Mouse (Mus musculus) left cerebral cortex, adult 2 months (tissue): ENCODE measurements around the gene Stab1. TPM values are rescaled to one million over a fixed set of nuclear protein-coding genes. Genes with fewer than 3 reads are reported as not detected.

Experiments used
- DNase-seq, 2 experiments: peaks; one replicate each; pipeline ENCODE4 v3.0.0; 2021 to 2022; ENCODE audit warnings: low spot score in 2 of 2, mixed read lengths in 1 of 2; ENCODE audit errors: extremely low spot score in 1 of 2
- H3K27ac ChIP-seq: fragments of 200-600 bp; 2 replicates; pipeline ENCODE4 v1.8.1; 2022
- H3K4me3 ChIP-seq: fragments of 200-600 bp; 2 replicates; pipeline ENCODE4 v1.8.1; 2022
- CTCF ChIP-seq: fragments of 200-600 bp; IDR thresholded peaks from 2 replicates; pipeline ENCODE4 v1.8.1; 2022; ENCODE audit warnings: antibody characterized with exemption, mild to moderate bottlenecking, moderate library complexity
- intact Hi-C: fragments of 180-260 bp; cut with DNase I; formaldehyde crosslinking; loops from one replicate; pipeline ENCODE4 v1.15.1; 2025
- total RNA-seq, 2 experiments: library from RNA; stranded (reverse); gene quantifications; 2 replicates each; pipeline ENCODE4 v1.2.3; 2021

Stab1 gene
- total RNA-seq, 2 experiments from 2014 or later: 21.2 to 29.4 TPM

DNA sequence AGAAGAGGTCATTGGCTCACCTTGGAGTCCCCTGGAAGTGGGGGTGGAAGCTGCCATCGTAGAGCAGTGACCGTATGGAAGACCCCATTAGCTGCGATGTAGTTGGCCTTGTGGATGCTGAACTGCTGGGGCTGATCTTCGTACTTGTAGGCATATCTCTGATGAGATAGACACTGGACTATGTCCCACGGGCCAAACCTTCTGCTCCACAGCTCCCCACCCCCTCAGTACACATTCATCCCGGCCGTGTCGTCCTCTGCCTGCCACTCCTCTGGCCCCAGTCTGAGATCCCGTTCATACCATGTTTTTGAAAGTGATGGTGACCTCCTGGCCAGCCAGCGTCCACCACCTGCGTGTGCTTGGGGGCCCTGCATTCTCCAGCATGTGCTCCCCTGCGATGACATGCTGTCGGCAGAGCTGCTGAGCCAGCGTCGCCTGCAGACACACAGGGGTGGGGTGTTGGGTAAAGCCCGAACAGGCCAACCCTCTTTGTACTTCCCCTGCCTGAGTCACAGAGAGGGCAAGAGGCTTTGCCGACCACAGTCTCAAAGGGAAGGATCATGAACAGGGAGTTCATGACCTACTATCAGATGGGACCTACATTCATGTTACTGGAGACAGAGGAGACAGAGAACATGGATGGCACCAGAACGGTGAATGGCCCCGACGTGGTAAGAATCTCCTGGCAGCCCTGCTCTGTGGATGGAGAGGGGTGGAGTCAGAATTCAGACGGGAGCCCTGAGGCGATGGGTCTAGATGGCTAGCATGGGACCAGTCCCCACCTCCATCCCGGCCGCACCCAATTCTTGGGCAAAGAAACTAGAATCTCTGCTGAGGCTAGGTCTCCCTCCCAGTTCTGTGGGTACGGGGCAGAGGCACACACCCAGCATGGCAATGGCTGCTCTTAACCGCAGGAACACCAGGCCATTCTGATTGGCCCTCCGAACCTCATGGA lies 8.0 kb downstream of the Stab1 start:
- intact Hi-C loops: no loop called here
- Histone ChIP-seq H3K4me3 (no peak overlapping the region), H3K27ac (no peak overlapping the region)
- no peak for TF ChIP-seq CTCF
- DNase-seq: no peak

DNA sequence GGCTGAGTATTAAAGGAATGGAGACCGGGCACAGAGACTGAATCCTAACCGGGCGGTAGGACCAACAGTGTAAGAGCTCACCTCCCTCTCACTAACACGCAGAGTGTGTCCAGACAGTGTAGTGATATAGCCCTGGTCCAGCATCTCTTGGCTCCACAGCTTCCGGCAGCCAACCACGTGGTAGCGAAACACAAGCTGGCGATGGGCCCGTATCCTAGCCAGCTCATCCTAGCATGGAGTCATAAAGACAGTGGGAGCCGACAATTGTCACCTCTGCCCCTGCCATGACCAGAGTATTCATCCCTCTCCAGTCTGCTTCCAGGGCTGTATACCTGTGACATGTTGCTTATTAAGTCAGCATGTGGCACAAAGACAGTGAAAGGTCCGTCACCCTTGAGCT lies 22.7 kb downstream of the Stab1 start:
- no peak for TF ChIP-seq CTCF
- intact Hi-C loops: no loop called here
- Histone ChIP-seq H3K27ac (no peak overlapping the region), H3K4me3 (no peak overlapping the region)
- no peak for DNase-seq

DNA sequence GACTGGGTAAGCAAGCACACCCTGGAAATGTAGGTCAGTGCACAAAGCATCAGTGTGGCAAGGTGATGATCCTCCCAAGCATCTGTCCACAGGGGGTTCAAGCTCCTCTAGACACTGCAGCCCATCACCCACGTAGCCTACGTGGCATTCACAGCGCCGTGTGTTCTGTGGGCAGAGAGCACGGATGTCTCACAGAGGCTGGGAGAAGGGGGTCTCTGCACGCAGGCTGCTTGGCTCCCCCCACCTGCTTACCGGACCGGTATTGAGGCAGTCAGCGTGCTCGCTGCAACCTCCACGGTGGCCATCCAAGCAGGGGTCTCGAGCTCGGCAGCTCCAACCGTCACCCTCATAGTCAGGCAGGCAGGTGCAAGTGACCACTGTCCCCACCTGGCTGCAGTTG lies 27.4 kb downstream of the Stab1 start:
- H3K27ac ChIP-seq: no peak overlapping the region
- no peak overlapping the region for H3K4me3 ChIP-seq
- DNase-seq: no peak
- TF ChIP-seq CTCF: no peak
- intact Hi-C loops: no loop called here

DNA sequence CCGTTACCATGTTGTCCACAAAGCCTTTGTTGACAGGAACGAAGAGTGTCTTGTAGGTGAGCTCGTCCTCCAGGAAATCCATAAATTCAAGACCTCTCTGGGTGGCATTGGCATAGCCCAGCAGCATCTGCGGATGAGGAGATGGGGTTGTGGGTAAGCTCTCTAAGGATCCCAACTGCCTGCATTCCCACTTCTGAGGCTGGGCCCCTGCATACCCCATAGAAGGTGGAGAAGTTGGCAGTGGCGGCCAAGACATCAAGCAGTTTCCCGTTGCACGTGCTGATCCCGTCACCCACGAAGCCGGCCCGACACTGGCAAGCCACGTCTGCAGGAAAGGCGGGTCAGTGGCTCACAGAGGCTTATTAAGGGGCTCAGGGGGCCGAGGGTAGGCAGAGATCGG lies 28.3 kb downstream of the Stab1 start:
- H3K27ac ChIP-seq: no peak overlapping the region
- intact Hi-C loops: no loop called here
- DNase-seq: no peak
- no peak overlapping the region for H3K4me3 ChIP-seq
- no peak for TF ChIP-seq CTCF

DNA sequence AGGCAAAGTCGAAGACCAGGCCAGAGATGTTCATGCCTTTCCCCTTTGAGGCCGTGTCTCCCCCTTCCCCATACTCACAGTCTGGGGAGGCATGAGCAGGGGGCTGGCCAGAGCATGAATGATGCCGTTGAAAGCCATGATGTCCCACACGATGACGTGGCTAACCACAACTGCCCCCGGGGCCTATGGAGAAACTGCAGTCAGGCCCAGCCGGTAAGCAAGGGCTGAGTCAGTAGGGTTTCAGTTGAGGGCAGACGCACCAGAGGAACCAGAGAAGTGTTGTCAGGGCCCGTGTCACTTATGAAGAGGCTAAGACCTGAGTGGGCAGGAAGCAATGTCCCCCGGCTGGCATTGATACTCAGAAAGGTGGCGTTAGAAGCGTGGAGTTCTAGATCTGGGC lies 28.8 kb downstream of the Stab1 start:
- DNase-seq: no peak
- H3K27ac ChIP-seq: no peak overlapping the region
- intact Hi-C loops: no loop called here
- no peak for TF ChIP-seq CTCF
- H3K4me3 ChIP-seq: no peak overlapping the region

DNA sequence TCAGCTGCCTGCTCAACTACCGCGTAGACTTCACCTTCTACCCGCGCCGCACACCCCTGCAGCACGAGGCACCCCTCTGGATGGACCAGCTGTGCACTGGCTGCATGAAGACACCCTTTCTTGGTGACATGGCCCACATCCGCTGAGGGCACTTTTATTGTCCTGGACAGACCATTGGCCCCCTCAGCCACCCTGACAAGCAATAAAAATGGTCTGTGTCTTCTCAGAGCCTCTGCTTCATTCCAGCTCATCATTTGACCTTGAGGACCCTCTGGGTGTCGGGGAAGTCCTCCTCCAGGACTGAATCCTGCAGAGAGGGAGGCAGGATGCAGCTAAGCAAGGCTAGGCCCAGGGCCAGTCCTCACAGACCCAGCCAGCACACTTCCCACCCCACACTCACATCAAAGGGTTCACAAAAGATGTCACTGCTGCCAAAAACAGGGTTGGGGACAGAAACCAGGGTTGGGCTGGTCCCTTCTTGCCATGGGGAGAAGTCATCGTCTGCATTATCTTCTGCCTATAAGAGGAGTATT lies 29.5 kb downstream of the Stab1 start:
- no peak for TF ChIP-seq CTCF
- intact Hi-C loops: no loop called here
- Histone ChIP-seq H3K27ac (no peak overlapping the region), H3K4me3 (no peak overlapping the region)
- no peak for DNase-seq

DNA sequence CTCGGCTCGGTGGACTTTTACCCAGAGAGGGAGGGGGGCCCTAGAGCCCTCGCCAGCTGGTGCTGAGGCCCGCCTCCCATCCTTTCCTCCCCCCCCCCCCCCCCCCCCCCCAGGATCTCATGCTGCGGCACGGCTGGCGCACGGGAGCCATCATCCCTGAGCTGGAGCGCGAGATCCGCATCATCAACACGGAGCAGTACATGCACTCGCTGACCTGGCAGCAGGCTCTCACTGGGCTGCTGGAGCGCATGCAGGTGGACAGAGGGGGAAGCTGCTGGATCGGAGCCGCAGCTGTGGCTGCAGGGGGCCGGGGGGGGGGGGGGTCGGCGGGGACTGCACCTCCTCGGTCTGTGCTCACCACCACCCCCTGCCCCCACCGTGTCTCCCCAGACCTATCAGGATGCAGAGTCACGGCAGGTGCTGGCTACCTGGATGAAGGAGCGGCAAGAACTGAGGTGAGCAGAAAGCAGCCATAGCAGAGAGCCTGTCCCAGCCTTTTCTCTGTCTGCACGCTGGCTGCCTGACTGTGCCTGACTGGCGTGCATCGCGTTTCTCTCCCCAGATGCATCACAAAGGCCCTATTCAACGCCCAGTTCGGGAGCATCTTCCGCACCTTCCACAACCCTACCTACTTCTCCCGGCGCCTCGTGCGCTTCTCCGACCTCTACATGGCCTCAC lies 30.1 kb downstream of the Stab1 start:
- TF ChIP-seq CTCF: no peak
- H3K4me3 ChIP-seq: no peak overlapping the region
- intact Hi-C loops: no loop called here
- DNase-seq: no peak
- H3K27ac ChIP-seq: no peak overlapping the region

DNA sequence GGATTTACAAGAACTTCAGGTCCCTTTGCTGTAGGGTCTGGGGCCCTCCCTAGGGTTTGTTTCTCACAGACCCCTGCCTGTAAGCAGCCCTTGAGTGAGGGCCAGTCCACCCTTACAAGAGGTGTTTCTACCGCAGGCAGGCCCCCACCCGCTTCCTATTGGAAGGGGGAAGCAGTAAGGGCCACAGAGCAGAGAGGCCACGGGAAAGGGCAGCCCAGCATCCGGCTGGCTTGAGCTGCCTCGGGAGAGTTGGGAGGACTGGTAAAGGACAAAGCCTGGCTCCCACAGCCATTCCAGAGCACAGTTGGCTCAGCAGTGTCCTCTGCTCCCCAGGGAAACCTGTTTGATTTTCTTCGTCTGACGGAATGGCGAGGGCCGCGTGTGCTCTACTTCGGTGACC lies 30.6 kb downstream of the Stab1 start:
- TF ChIP-seq CTCF: no peak
- Histone ChIP-seq H3K27ac (no peak overlapping the region), H3K4me3 (no peak overlapping the region)
- no peak for DNase-seq
- intact Hi-C loops: no loop called here

DNA sequence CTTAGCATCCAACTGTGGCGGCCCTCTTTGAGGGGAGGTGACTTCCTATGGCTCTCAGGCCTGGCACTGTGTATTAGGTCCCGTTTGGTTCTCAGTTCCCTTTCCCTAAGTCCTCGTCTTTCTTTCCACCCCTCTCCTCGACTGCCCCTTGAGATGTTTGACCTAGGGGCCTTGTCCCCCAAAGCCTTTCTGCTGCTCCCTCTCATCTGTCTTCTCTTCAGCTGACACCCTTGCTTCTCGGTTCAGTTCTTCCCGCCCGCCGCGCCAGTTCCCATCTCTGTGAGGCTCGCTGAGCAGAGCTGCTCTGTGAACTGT lies 31.2 kb downstream of the Stab1 start:
- TF ChIP-seq CTCF: no peak
- Histone ChIP-seq H3K4me3 (no peak overlapping the region), H3K27ac (no peak overlapping the region)
- no peak for DNase-seq
- intact Hi-C loops: no loop called here

DNA sequence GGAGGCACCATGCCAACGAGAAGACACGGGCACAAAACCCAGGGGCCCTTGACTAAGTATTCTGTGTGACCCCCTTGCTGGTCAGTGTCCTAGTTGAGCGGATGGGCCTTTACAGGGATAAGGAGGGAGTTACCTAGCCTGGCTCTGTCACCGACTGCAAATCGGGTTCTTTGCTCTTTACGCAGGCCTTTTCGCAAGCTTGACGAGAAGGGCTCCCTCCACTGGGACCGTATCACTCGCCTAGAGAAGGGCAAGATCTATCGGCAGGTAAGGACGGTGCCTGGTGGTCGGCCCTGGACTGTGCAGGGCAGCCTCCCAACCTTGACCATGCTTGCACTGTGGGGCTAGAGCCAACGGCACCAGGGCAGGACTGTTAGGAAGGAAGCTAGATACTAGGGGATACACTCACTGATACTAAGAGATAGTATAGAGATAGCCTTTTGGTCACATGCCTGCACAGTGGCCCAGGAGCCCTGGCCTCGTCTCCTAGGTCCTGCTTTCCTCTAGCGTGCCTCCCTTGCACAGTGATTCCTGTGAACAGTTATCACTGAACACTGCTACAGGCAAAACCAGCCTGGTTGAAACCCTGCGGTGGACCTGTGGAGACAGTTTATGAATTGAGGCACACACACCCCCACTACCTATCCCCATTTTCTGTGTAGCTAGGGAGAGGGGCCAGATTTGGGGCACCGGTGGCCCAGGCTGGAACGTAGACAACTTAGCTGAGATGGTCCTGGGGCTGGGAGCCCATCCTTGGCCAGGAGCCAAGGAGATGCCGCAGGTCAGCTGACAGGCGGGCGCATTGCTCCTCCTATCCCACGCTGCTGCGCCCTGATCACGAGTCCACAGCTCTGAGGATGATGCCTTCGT lies 31.8 kb downstream of the Stab1 start:
- intact Hi-C loops: no loop called here
- no peak for TF ChIP-seq CTCF
- H3K4me3 ChIP-seq: no peak overlapping the region
- no peak overlapping the region for H3K27ac ChIP-seq
- DNase-seq: no peak

DNA sequence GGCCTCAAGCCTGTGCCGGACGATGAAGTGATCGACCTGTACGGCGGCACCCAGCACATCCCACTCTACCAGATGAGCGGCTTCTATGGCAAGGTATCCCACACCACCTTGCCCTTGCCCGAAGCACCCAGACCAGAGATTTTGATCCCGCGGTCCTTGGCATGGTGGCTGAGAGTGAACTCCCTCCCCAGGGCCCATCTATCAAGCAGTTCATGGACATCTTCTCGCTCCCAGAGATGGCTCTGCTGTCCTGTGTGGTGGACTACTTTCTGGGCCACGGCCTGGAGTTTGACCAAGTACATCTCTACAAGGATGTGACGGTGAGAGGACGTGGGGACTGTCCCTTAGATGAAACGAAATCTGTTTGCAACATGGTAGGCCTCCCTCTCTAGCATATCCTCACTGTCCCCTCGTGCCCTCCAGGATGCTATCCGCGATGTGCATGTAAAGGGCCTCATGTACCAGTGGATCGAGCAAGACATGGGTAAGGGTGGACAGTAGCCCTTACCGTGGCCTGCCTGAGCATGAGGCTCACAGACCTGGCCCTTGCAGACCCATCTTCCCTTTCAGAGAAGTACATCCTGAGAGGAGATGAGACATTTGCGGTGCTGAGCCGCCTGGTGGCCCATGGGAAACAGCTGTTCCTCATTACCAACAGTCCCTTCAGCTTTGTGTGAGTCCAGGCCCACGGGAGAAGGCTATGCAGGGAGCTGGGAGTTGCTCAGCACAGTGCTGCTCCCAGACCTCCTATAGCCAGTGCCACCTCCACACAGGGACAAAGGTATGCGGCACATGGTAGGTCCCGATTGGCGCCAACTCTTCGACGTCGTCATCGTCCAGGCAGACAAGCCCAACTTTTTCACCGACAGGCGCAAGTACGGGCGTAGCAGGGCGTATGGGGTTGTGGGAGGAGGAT lies 32.7 kb downstream of the Stab1 start:
- intact Hi-C loops: no loop called here
- no peak for DNase-seq
- TF ChIP-seq CTCF: no peak
- Histone ChIP-seq H3K27ac (no peak overlapping the region), H3K4me3 (no peak overlapping the region)
